Comparison of ENCODE assay signal across 20 mouse cellular contexts in the genomic region with DNA sequence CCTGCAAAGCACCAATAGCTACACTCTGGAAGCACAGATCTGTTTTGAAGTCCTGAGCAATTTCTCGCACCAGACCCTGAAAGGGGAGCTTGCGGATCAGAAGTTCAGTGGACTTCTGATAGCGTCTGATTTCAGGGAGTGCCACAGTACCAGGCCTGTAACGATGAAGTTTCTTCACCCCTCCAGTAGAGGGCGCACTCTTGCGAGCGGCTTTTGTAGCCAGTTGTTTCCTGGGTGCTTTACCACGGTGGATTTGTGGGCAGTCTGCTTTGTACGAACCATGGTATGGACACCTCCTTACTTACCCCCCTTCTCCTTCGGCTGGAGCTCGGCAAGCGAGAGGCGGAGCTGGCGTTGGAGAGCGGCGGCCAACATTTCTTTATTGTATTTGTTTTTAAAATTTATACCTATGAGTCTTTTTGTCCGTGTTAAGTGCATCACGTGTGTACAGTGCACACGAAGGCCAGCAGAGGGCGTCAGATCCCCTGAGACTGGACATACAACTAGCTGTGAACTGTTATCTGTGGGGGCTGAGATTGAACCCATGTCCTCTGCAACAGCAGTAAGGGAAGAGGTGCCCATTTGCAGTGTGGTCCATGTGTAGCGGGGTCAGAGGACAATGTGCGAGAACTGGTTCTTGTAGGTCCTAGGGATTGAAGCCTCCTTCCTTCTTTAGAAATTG. TPM values are rescaled to one million over a fixed set of nuclear protein-coding genes. Genes with fewer than 3 reads are reported as not detected.
A peak's percentile ranks its signal among the peaks of the same experiment; 100 is the strongest.
DNase-seq lines count a peak whose midpoint lies in the region; ATAC-seq and TF ChIP-seq lines count a peak whose summit lies in the region.
"Had no signal": no experiment of that assay in that cellular context is flagged by ENCODE, and none has a peak within 500 bp of the region (broad histone marks: within the 10 kb centered on the region; RNA-seq: fewer than 3 reads in every experiment).

No protein-coding gene starts in this region.

- H3K9me3 ChIP-seq in hindbrain, embryonic 11.5 days (ENCODE audit: control insufficient read depth, low read length) = no peaks in the 10 kb centered on the region
- no peaks in the 10 kb centered on the region for H3K9me3 ChIP-seq in hindbrain, embryonic 13.5 days
- H3K9me3 ChIP-seq in ES-Bruce4 (replicated peaks; ENCODE audit: control insufficient read depth, insufficient read depth, low read length, poor library complexity, severe bottlenecking) = no peaks in the 10 kb centered on the region
- no peaks in the 10 kb centered on the region for H3K9me3 ChIP-seq in midbrain, embryonic 13.5 days
- H3K9me3 ChIP-seq: heart, embryonic 13.5 days; intestine, embryonic 15.5 days; liver, embryonic 13.5 days; midbrain, embryonic 15.5 days had no signal

- H3K4me1 ChIP-seq in hindbrain, embryonic 11.5 days (replicated peaks; ENCODE audit: control insufficient read depth, insufficient read depth, low read length) = no peaks in the 10 kb centered on the region
- 0 out of 2 replicates have a peak, but pooled peaks cover 1% of the 10 kb centered on the region for H3K4me1 ChIP-seq in hindbrain, embryonic 13.5 days (replicated peaks)
- no peaks in the 10 kb centered on the region for H3K4me1 ChIP-seq in lung, adult 2 months (ENCODE audit: control insufficient read depth, insufficient read depth, low read length)
- H3K4me1 ChIP-seq in ES-Bruce4 (ENCODE audit: control insufficient read depth, insufficient read depth, low read length) = no peaks in the 10 kb centered on the region
- H3K4me1 ChIP-seq in bone marrow macrophage, adult 2 months (ENCODE audit: control insufficient read depth, insufficient read depth, low read length) = no peaks in the 10 kb centered on the region
- H3K4me1 ChIP-seq in midbrain, embryonic 13.5 days (replicated peaks) = no peaks in the 10 kb centered on the region
- H3K4me1 ChIP-seq: intestine, embryonic 15.5 days; liver, embryonic 13.5 days; midbrain, embryonic 15.5 days had no signal

- no peak overlapping the region for H3K4me3 ChIP-seq in hindbrain, embryonic 11.5 days (ENCODE audit: low read depth, low read length)
- no peak overlapping the region for H3K4me3 ChIP-seq in hindbrain, embryonic 13.5 days
- no peak overlapping the region for H3K4me3 ChIP-seq in lung, adult 2 months (replicated peaks; ENCODE audit: extremely low read depth, low read depth, low read length)
- no peak overlapping the region for H3K4me3 ChIP-seq in ES-Bruce4 (ENCODE audit: low read depth, low read length)
- H3K4me3 ChIP-seq in bone marrow macrophage, adult 2 months (ENCODE audit: insufficient read depth, low read length) = no peak overlapping the region
- H3K4me3 ChIP-seq in midbrain, embryonic 13.5 days (replicated peaks) = no peak overlapping the region
- H3K4me3 ChIP-seq: heart, embryonic 13.5 days; intestine, embryonic 15.5 days; liver, embryonic 13.5 days; midbrain, embryonic 15.5 days had no signal

- TF ChIP-seq EP300 in ES-Bruce4 (IDR thresholded peaks at IDR 0.05; ENCODE audit: insufficient read depth, low read depth, low read length) = no peak

- no peak for ATAC-seq in hindbrain, embryonic 11.5 days (ENCODE audit: low FRiP score)
- no peak for ATAC-seq in hindbrain, embryonic 13.5 days (ENCODE audit: low FRiP score)
- ATAC-seq in midbrain, embryonic 13.5 days = no peak
- ATAC-seq: activated CD4-positive, CD25-positive, alpha-beta regulatory T cell, adult 4 months; intestine, embryonic 15.5 days; midbrain, embryonic 15.5 days had no signal

- H3K36me3 ChIP-seq in hindbrain, embryonic 11.5 days (ENCODE audit: control insufficient read depth, insufficient read depth, low read length) = no peaks in the 10 kb centered on the region
- H3K36me3 ChIP-seq in hindbrain, embryonic 13.5 days = no peaks in the 10 kb centered on the region
- H3K36me3 ChIP-seq in ES-Bruce4 (ENCODE audit: control insufficient read depth, insufficient read depth, low read length, poor library complexity, severe bottlenecking) = no peaks in the 10 kb centered on the region
- no peaks in the 10 kb centered on the region for H3K36me3 ChIP-seq in midbrain, embryonic 13.5 days
- H3K36me3 ChIP-seq: heart, embryonic 13.5 days; intestine, embryonic 15.5 days; liver, embryonic 13.5 days; midbrain, embryonic 15.5 days had no signal

- no peak overlapping the region for H3K9ac ChIP-seq in hindbrain, embryonic 11.5 days (ENCODE audit: low read depth, low read length)
- H3K9ac ChIP-seq in hindbrain, embryonic 13.5 days = no peak overlapping the region
- H3K9ac ChIP-seq in ES-Bruce4 (ENCODE audit: low read depth, poor library complexity, severe bottlenecking) = no peak overlapping the region
- no peak overlapping the region for H3K9ac ChIP-seq in midbrain, embryonic 13.5 days (replicated peaks)
- H3K9ac ChIP-seq: heart, embryonic 13.5 days; intestine, embryonic 15.5 days; liver, embryonic 13.5 days; midbrain, embryonic 15.5 days had no signal

- TF ChIP-seq CTCF in lung, adult 2 months (IDR thresholded peaks at IDR 0.05; ENCODE audit: insufficient read depth, low read length) = 0 out of 2 replicates have a peak, but pooled peaks have one; percentile 3
- TF ChIP-seq CTCF in ES-Bruce4 (IDR thresholded peaks at IDR 0.05; ENCODE audit: low read depth, low read length) = peak; percentile 51
- peak; percentile 50; the same call in 1 of the 2 replicates for TF ChIP-seq CTCF in bone marrow macrophage, adult 2 months (IDR thresholded peaks at IDR 0.05; ENCODE audit: low read depth, low read length)

- no peak overlapping the region for H3K27ac ChIP-seq in hindbrain, embryonic 11.5 days (ENCODE audit: low read depth, low read length)
- H3K27ac ChIP-seq in hindbrain, embryonic 13.5 days = no peak overlapping the region
- H3K27ac ChIP-seq in ES-Bruce4 (ENCODE audit: insufficient read depth, low read length) = no peak overlapping the region
- H3K27ac ChIP-seq in bone marrow macrophage, adult 2 months (ENCODE audit: insufficient read depth, low read depth, low read length) = no peak overlapping the region
- no peak overlapping the region for H3K27ac ChIP-seq in midbrain, embryonic 13.5 days
- H3K27ac ChIP-seq: heart, embryonic 13.5 days; intestine, embryonic 15.5 days; liver, embryonic 13.5 days; midbrain, embryonic 15.5 days had no signal

- peaks cover 5% of the 10 kb centered on the region; the same call in 1 of the 2 replicates for H3K27me3 ChIP-seq in hindbrain, embryonic 11.5 days (ENCODE audit: control insufficient read depth, insufficient read depth, low read length)
- peaks cover 32% of the 10 kb centered on the region for H3K27me3 ChIP-seq in hindbrain, embryonic 13.5 days
- no peaks in the 10 kb centered on the region for H3K27me3 ChIP-seq in ES-Bruce4 (ENCODE audit: control insufficient read depth, insufficient read depth, low read length, poor library complexity, severe bottlenecking)
- peaks cover 37% of the 10 kb centered on the region for H3K27me3 ChIP-seq in midbrain, embryonic 13.5 days

- TF ChIP-seq POLR2A in lung, adult 2 months (IDR thresholded peaks at IDR 0.05; ENCODE audit: borderline replicate concordance, extremely low read depth, low read depth, low read length) = no peak
- no peak for TF ChIP-seq POLR2A in ES-Bruce4 (IDR thresholded peaks at IDR 0.05; ENCODE audit: insufficient read depth, low read length)
- TF ChIP-seq POLR2A in bone marrow macrophage, adult 2 months (IDR thresholded peaks at IDR 0.05; ENCODE audit: borderline replicate concordance, low read depth, low read length) = no peak

- WGBS in hindbrain, embryonic 11.5 days = 79% methylated on average over 22 of the region's 22 CpGs
- WGBS in hindbrain, embryonic 13.5 days = 83% methylated on average over 22 of the region's 22 CpGs
- 77% methylated on average over 22 of the region's 22 CpGs for WGBS in lung, adult 2 months
- WGBS in midbrain, embryonic 13.5 days = 84% methylated on average over 22 of the region's 22 CpGs

- no peak overlapping the region for H3K4me2 ChIP-seq in hindbrain, embryonic 11.5 days (replicated peaks; ENCODE audit: low read depth, low read length)
- H3K4me2 ChIP-seq in hindbrain, embryonic 13.5 days = no peak overlapping the region
- no peak overlapping the region for H3K4me2 ChIP-seq in midbrain, embryonic 13.5 days (replicated peaks)
- H3K4me2 ChIP-seq: heart, embryonic 13.5 days; intestine, embryonic 15.5 days; liver, embryonic 13.5 days; midbrain, embryonic 15.5 days had no signal

- peak; percentile 36 for DNase-seq in hindbrain, embryonic 11.5 days (ENCODE audit: low spot score)
- no peak for DNase-seq in lung, adult 2 months
- DNase-seq in lung, postnatal 36 days = no peak
- DNase-seq in cerebellum, postnatal 10 days = no peak
- DNase-seq: adrenal gland, postnatal 25 days; cerebellum, postnatal 36 days; gastrocnemius, postnatal 36 days; kidney, postnatal 14 days; layer of hippocampus, adult 9-11 months; liver, embryonic 13.5 days; thymus, postnatal 25 days had no signal

RNA-seq across cellular contexts. Expression of a gene that starts 12.3 kb away (rescaled TPM):
- polyA plus RNA-seq in hindbrain, embryonic 11.5 days (2014; fragmentation: Nextera tagmentation; extraction: Ambion mirVana) = 4.2 and 5.0 TPM in 2 replicates
- 6.3 and 6.7 TPM in 2 replicates for polyA plus RNA-seq in hindbrain, embryonic 13.5 days (2015; fragmentation: Nextera tagmentation; extraction: Ambion mirVana)
- polyA plus RNA-seq in lung, adult 2 months (2012; rRNA removed) = 0.16 and 0.31 TPM in 2 replicates
- 0.46 and 0.58 TPM in 2 replicates for polyA plus RNA-seq in ES-Bruce4 (2011; ENCODE audit: insufficient read depth, insufficient read length, low read depth, missing spikeins)
- polyA plus RNA-seq in bone marrow macrophage, adult 2 months (2012; ENCODE audit: insufficient read depth, insufficient read length, missing spikeins) = not detected in 2 replicates
- 2.5 and 2.7 TPM in 2 replicates for polyA plus RNA-seq in midbrain, embryonic 13.5 days (2015; fragmentation: Nextera tagmentation; extraction: Ambion mirVana)
- polyA plus RNA-seq: activated CD4-positive, CD25-positive, alpha-beta regulatory T cell, adult 4 months; C2C12; heart, embryonic 13.5 days; liver, embryonic 13.5 days had no signal
